20 mouse cellular contexts compared by ENCODE assay signal in genomic region chr4:39644136-39644535, GRCm38 (mm10).
A peak's percentile ranks its signal among the peaks of the same experiment; 100 is the strongest.
DNase-seq lines count a peak whose midpoint lies in the region; ATAC-seq and TF ChIP-seq lines count a peak whose summit lies in the region.
"Had no signal": no experiment of that assay in that cellular context is flagged by ENCODE, and none has a peak within 500 bp of the region (broad histone marks: within the 10 kb centered on the region; RNA-seq: fewer than 3 reads in every experiment).

No protein-coding gene starts in this region.

- no peaks in the 10 kb centered on the region for H3K36me3 ChIP-seq in midbrain, embryonic 14.5 days (ENCODE audit: control insufficient read depth, insufficient read depth, low read length)
- H3K36me3 ChIP-seq in midbrain, postnatal 0 days (ENCODE audit: insufficient read depth, low read length), result no peaks in the 10 kb centered on the region
- H3K36me3 ChIP-seq in midbrain, embryonic 16.5 days (ENCODE audit: control insufficient read depth, insufficient read depth, low read length), result no peaks in the 10 kb centered on the region
- H3K36me3 ChIP-seq in midbrain, embryonic 13.5 days, result no peaks in the 10 kb centered on the region
- H3K36me3 ChIP-seq in forebrain, embryonic 14.5 days (ENCODE audit: control insufficient read depth, insufficient read depth, low read length), result no peaks in the 10 kb centered on the region
- H3K36me3 ChIP-seq: embryonic facial prominence, embryonic 13.5 days; embryonic facial prominence, embryonic 15.5 days; forebrain, embryonic 10.5 days; forebrain, embryonic 12.5 days; forebrain, embryonic 15.5 days had no signal

- peak; percentile 15 for DNase-seq in midbrain, embryonic 14.5 days
- DNase-seq in midbrain, postnatal 0 days (ENCODE audit: low spot score), result no peak
- DNase-seq in retina, postnatal 1 day, result peak; percentile 62
- no peak for DNase-seq in forebrain, embryonic 14.5 days (ENCODE audit: low spot score)
- DNase-seq: adrenal gland, adult 2 months; adrenal gland, postnatal 10 days; adrenal gland, postnatal 25 days; cerebellum, adult 11 months; cerebellum, adult 2 months; cerebellum, adult 9-10 months; embryo, embryonic 11 days had no signal

- no peak overlapping the region for H3K27ac ChIP-seq in midbrain, embryonic 14.5 days (replicated peaks; ENCODE audit: low read depth, low read length)
- H3K27ac ChIP-seq in midbrain, postnatal 0 days (ENCODE audit: low read depth, low read length), result no peak overlapping the region
- H3K27ac ChIP-seq in midbrain, embryonic 16.5 days (ENCODE audit: low read length), result no peak overlapping the region
- H3K27ac ChIP-seq in midbrain, embryonic 13.5 days, result no peak overlapping the region
- no peak overlapping the region for H3K27ac ChIP-seq in forebrain, embryonic 14.5 days (ENCODE audit: low read depth, low read length)
- H3K27ac ChIP-seq: embryonic facial prominence, embryonic 13.5 days; embryonic facial prominence, embryonic 15.5 days; forebrain, embryonic 10.5 days; forebrain, embryonic 12.5 days; forebrain, embryonic 15.5 days had no signal

- no peaks in the 10 kb centered on the region for H3K9me3 ChIP-seq in midbrain, embryonic 14.5 days (ENCODE audit: control insufficient read depth, low read length)
- no peaks in the 10 kb centered on the region for H3K9me3 ChIP-seq in midbrain, postnatal 0 days (ENCODE audit: low read length)
- no peaks in the 10 kb centered on the region for H3K9me3 ChIP-seq in midbrain, embryonic 16.5 days (replicated peaks; ENCODE audit: control insufficient read depth, low read length, poor library complexity, severe bottlenecking)
- H3K9me3 ChIP-seq in midbrain, embryonic 13.5 days, result no peaks in the 10 kb centered on the region
- H3K9me3 ChIP-seq in forebrain, embryonic 14.5 days (replicated peaks; ENCODE audit: control insufficient read depth, low read length), result no peaks in the 10 kb centered on the region
- H3K9me3 ChIP-seq: embryonic facial prominence, embryonic 13.5 days; embryonic facial prominence, embryonic 15.5 days; forebrain, embryonic 10.5 days; forebrain, embryonic 12.5 days; forebrain, embryonic 15.5 days had no signal

- no peak for ATAC-seq in midbrain, embryonic 14.5 days (ENCODE audit: low FRiP score, low TSS enrichment)
- no peak for ATAC-seq in midbrain, postnatal 0 days (ENCODE audit: low FRiP score)
- ATAC-seq in midbrain, embryonic 16.5 days, result peak; percentile 68; the same call in 1 of the 2 replicates
- ATAC-seq in midbrain, embryonic 13.5 days, result no peak
- ATAC-seq in forebrain, embryonic 14.5 days, result no peak

- H3K4me3 ChIP-seq in midbrain, embryonic 14.5 days (replicated peaks; ENCODE audit: low read depth, low read length), result no peak overlapping the region
- no peak overlapping the region for H3K4me3 ChIP-seq in midbrain, postnatal 0 days (ENCODE audit: low read depth, low read length)
- no peak overlapping the region for H3K4me3 ChIP-seq in midbrain, embryonic 16.5 days (ENCODE audit: low read depth, low read length)
- no peak overlapping the region for H3K4me3 ChIP-seq in midbrain, embryonic 13.5 days (replicated peaks)
- no peak overlapping the region for H3K4me3 ChIP-seq in forebrain, embryonic 14.5 days (ENCODE audit: low read depth, low read length)
- H3K4me3 ChIP-seq: embryonic facial prominence, embryonic 13.5 days; embryonic facial prominence, embryonic 15.5 days; erythroblast, embryonic 14.5 days; forebrain, embryonic 10.5 days; forebrain, embryonic 12.5 days; forebrain, embryonic 15.5 days had no signal

- no peak overlapping the region for H3K9ac ChIP-seq in midbrain, embryonic 14.5 days (replicated peaks; ENCODE audit: low read length)
- no peak overlapping the region for H3K9ac ChIP-seq in midbrain, postnatal 0 days (replicated peaks; ENCODE audit: low read length, poor library complexity, severe bottlenecking)
- no peak overlapping the region for H3K9ac ChIP-seq in midbrain, embryonic 16.5 days (ENCODE audit: low read depth, low read length)
- no peak overlapping the region for H3K9ac ChIP-seq in midbrain, embryonic 13.5 days (replicated peaks)
- H3K9ac ChIP-seq in forebrain, embryonic 14.5 days (ENCODE audit: low read length), result no peak overlapping the region
- H3K9ac ChIP-seq: embryonic facial prominence, embryonic 13.5 days; embryonic facial prominence, embryonic 15.5 days; forebrain, embryonic 12.5 days; forebrain, embryonic 15.5 days; forebrain, postnatal 0 days had no signal

- H3K27me3 ChIP-seq in midbrain, embryonic 14.5 days (ENCODE audit: control insufficient read depth, insufficient read depth, low read length), result no peaks in the 10 kb centered on the region
- no peaks in the 10 kb centered on the region for H3K27me3 ChIP-seq in midbrain, postnatal 0 days (ENCODE audit: insufficient read depth, low read length)
- no peaks in the 10 kb centered on the region for H3K27me3 ChIP-seq in midbrain, embryonic 16.5 days (ENCODE audit: control insufficient read depth, insufficient read depth, low read depth, low read length)
- H3K27me3 ChIP-seq in midbrain, embryonic 13.5 days, result no peaks in the 10 kb centered on the region
- no peaks in the 10 kb centered on the region for H3K27me3 ChIP-seq in forebrain, embryonic 14.5 days (replicated peaks; ENCODE audit: control insufficient read depth, insufficient read depth, low read length)
- H3K27me3 ChIP-seq: embryonic facial prominence, embryonic 13.5 days; embryonic facial prominence, embryonic 15.5 days; forebrain, embryonic 12.5 days; forebrain, embryonic 15.5 days had no signal

- H3K4me2 ChIP-seq in midbrain, embryonic 14.5 days (ENCODE audit: low read length), result no peak overlapping the region
- H3K4me2 ChIP-seq in midbrain, postnatal 0 days (ENCODE audit: low read depth, low read length, poor library complexity, severe bottlenecking), result no peak overlapping the region
- no peak overlapping the region for H3K4me2 ChIP-seq in midbrain, embryonic 16.5 days (ENCODE audit: low read length)
- no peak overlapping the region for H3K4me2 ChIP-seq in midbrain, embryonic 13.5 days (replicated peaks)
- no peak overlapping the region for H3K4me2 ChIP-seq in forebrain, embryonic 14.5 days (ENCODE audit: low read length)
- H3K4me2 ChIP-seq: embryonic facial prominence, embryonic 13.5 days; embryonic facial prominence, embryonic 15.5 days; forebrain, embryonic 12.5 days; forebrain, embryonic 15.5 days had no signal

- TF ChIP-seq CTCF in midbrain, postnatal 0 days (IDR thresholded peaks at IDR 0.05), result no peak

- no peaks in the 10 kb centered on the region for H3K4me1 ChIP-seq in midbrain, embryonic 14.5 days (ENCODE audit: control insufficient read depth, insufficient read depth, low read length)
- no peaks in the 10 kb centered on the region for H3K4me1 ChIP-seq in midbrain, postnatal 0 days (ENCODE audit: insufficient read depth, low read length)
- no peaks in the 10 kb centered on the region for H3K4me1 ChIP-seq in midbrain, embryonic 16.5 days (ENCODE audit: control insufficient read depth, insufficient read depth, low read length)
- H3K4me1 ChIP-seq in midbrain, embryonic 13.5 days (replicated peaks), result no peaks in the 10 kb centered on the region
- H3K4me1 ChIP-seq in forebrain, embryonic 14.5 days (ENCODE audit: control insufficient read depth, insufficient read depth, low read length), result no peaks in the 10 kb centered on the region
- H3K4me1 ChIP-seq: embryonic facial prominence, embryonic 13.5 days; embryonic facial prominence, embryonic 15.5 days; forebrain, embryonic 10.5 days; forebrain, embryonic 12.5 days; forebrain, embryonic 15.5 days had no signal

- WGBS in midbrain, embryonic 14.5 days, result 79% methylated on average over 7 of the region's 7 CpGs
- 68% methylated on average over 7 of the region's 7 CpGs for WGBS in midbrain, postnatal 0 days
- 77% methylated on average over 7 of the region's 7 CpGs for WGBS in midbrain, embryonic 16.5 days
- 88% methylated on average over 7 of the region's 7 CpGs for WGBS in midbrain, embryonic 13.5 days
- WGBS in forebrain, embryonic 14.5 days, result 85% methylated on average over 7 of the region's 7 CpGs

Comparison
In these comparisons a context has a peak if more than half of its experiments do, and no peak if none do; other contexts are left out.
1. DNase-seq: peak in midbrain, embryonic 14.5 days (single experiment) and retina, postnatal 1 day (single experiment); none in midbrain, postnatal 0 days (single experiment) and forebrain, embryonic 14.5 days (single experiment).